ENCODE assay signal across 9 mouse cellular contexts in the genomic region with DNA sequence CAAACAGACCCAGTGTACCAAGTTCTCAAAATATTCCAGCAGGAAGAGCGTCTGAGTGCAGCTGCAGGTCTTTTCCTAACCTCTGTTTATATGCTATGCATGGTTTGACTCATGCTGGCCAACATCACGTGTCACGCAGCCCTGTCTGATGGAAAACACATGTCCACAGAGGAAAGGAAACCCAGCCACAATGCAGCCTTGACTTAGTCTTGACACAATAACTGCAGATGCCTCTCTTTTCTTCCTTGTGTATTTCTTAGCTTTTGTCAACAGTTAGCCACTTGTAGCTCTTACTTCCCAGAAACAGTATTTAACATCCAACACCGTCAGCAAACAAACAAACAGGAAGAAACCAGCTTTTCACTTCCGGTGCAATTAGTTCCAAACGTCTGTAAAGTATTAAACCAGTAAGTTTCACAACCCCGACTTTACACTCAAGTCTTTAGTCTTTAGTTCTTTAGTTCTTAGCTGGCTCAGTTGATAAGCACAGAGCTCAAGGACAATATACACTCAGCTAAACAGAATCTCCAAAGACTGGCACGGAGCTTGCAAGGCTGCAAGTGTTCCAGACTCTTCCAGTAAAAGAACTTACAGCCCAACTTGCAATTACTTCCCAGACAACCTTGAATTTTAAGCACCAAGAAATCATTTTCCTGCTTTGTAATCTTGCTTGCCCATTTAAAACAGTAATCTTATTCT.
DNase-seq lines count a peak whose midpoint lies in the region; ATAC-seq lines count a peak whose summit lies in the region.
"Had no signal": no experiment of that assay in that cellular context is flagged by ENCODE, and none has a peak within 500 bp of the region (broad histone marks: within the 10 kb centered on the region; RNA-seq: fewer than 3 reads in every experiment).

No protein-coding gene starts in this region.

- H3K27me3 ChIP-seq in embryonic facial prominence, embryonic 11.5 days (ENCODE audit: control insufficient read depth, insufficient read depth, low read length): no peaks in the 10 kb centered on the region
- no peaks in the 10 kb centered on the region for H3K27me3 ChIP-seq in intestine, embryonic 15.5 days (replicated peaks)
- H3K27me3 ChIP-seq in midbrain, embryonic 10.5 days (ENCODE audit: low read depth, poor library complexity, severe bottlenecking): no peaks in the 10 kb centered on the region

- H3K36me3 ChIP-seq in embryonic facial prominence, embryonic 11.5 days (replicated peaks; ENCODE audit: control insufficient read depth, insufficient read depth, low read depth, low read length): no peaks in the 10 kb centered on the region
- no peaks in the 10 kb centered on the region for H3K36me3 ChIP-seq in intestine, embryonic 15.5 days
- no peaks in the 10 kb centered on the region for H3K36me3 ChIP-seq in midbrain, embryonic 10.5 days

- ATAC-seq in embryonic facial prominence, embryonic 11.5 days (replicated peaks; ENCODE audit: insufficient number of reproducible peaks, low FRiP score, low TSS enrichment, low read depth): peak; percentile 81
- ATAC-seq in intestine, embryonic 15.5 days: peak; percentile 88
- no peak for ATAC-seq in cerebellum, adult (ENCODE audit: insufficient number of reproducible peaks, low FRiP score, low TSS enrichment)
- ATAC-seq: midbrain, embryonic 16.5 days had no signal

- H3K9ac ChIP-seq in embryonic facial prominence, embryonic 11.5 days (replicated peaks; ENCODE audit: low read length): no peak overlapping the region
- H3K9ac ChIP-seq in intestine, embryonic 15.5 days: no peak overlapping the region

- no peaks in the 10 kb centered on the region for H3K9me3 ChIP-seq in embryonic facial prominence, embryonic 11.5 days (replicated peaks; ENCODE audit: control insufficient read depth, low read length)
- H3K9me3 ChIP-seq in intestine, embryonic 15.5 days: no peaks in the 10 kb centered on the region
- H3K9me3 ChIP-seq in midbrain, embryonic 10.5 days (replicated peaks): no peaks in the 10 kb centered on the region

- intact Hi-C loops in gastrocnemius, postnatal 14 days (cut with DNase I; ENCODE audit: low total_unique reads): no loop called here
- intact Hi-C loops in gastrocnemius, postnatal 36 days (cut with DNase I): loop anchor here (5.0 kb wide), 1 partner anchor 90 kb away; the partner anchor contains the start of gene Wwtr1

- H3K27ac ChIP-seq in embryonic facial prominence, embryonic 11.5 days (replicated peaks; ENCODE audit: low read depth, low read length): peak overlapping the region; percentile 66
- peak overlapping the region; percentile 61 for H3K27ac ChIP-seq in intestine, embryonic 15.5 days
- H3K27ac ChIP-seq in midbrain, embryonic 10.5 days (replicated peaks): no peak overlapping the region

- no peak overlapping the region for H3K4me3 ChIP-seq in embryonic facial prominence, embryonic 11.5 days (ENCODE audit: low read depth, low read length)
- H3K4me3 ChIP-seq in intestine, embryonic 15.5 days (replicated peaks): no peak overlapping the region
- H3K4me3 ChIP-seq in midbrain, embryonic 10.5 days: no peak overlapping the region

- H3K4me2 ChIP-seq in embryonic facial prominence, embryonic 11.5 days (ENCODE audit: low read depth, low read length): no peak overlapping the region
- no peak overlapping the region for H3K4me2 ChIP-seq in intestine, embryonic 15.5 days (replicated peaks)

- 30% methylated on average over 8 of the region's 8 CpGs for whole genome bisulfite sequencing in embryonic facial prominence, embryonic 11.5 days
- 29% methylated on average over 8 of the region's 8 CpGs for WGBS in intestine, embryonic 15.5 days
- WGBS in midbrain, embryonic 10.5 days: 75% methylated on average over 8 of the region's 8 CpGs

- peak; percentile 35 for DNase-seq in gastrocnemius, postnatal 14 days
- no peak for DNase-seq in gastrocnemius, postnatal 36 days
- DNase-seq in embryonic facial prominence, embryonic 11.5 days (ENCODE audit: low spot score): peak; percentile 88
- peak; percentile 60 for DNase-seq in lung, postnatal 36 days
- DNase-seq in midbrain, embryonic 10.5 days (ENCODE audit: low spot score): no peak
- DNase-seq in layer of hippocampus, adult 18-20 months (ENCODE audit: low spot score in 2 of 2): no peak

- no peaks in the 10 kb centered on the region for H3K4me1 ChIP-seq in embryonic facial prominence, embryonic 11.5 days (ENCODE audit: control insufficient read depth, insufficient read depth, low read length)
- H3K4me1 ChIP-seq in intestine, embryonic 15.5 days (replicated peaks): peaks cover 12% of the 10 kb centered on the region; the same call in 1 of the 2 replicates
- H3K4me1 ChIP-seq in midbrain, embryonic 10.5 days: no peaks in the 10 kb centered on the region

Comparison
In these comparisons a context has a peak if more than half of its experiments do, and no peak if none do; other contexts are left out.
1. DNase-seq: peak in gastrocnemius, postnatal 14 days (single experiment), embryonic facial prominence, embryonic 11.5 days (single experiment) and lung, postnatal 36 days (single experiment); none in gastrocnemius, postnatal 36 days (0 of 2), midbrain, embryonic 10.5 days (single experiment) and layer of hippocampus, adult 18-20 months (0 of 2).